Mouse (Mus musculus): Measurements from ENCODE around the gene Coro2a. TPM values are rescaled to one million over a fixed set of nuclear protein-coding genes. Genes with fewer than 3 reads are reported as not detected.
"Not testable (repeated sequence)": the region's sequence is repeated elsewhere in the genome, so short reads cannot be mapped to it uniquely, and the experiment has no call there.

The Coro2a gene
- polyA plus RNA-seq, 1 experiment from 2014 or later: 3.9 TPM

DNA sequence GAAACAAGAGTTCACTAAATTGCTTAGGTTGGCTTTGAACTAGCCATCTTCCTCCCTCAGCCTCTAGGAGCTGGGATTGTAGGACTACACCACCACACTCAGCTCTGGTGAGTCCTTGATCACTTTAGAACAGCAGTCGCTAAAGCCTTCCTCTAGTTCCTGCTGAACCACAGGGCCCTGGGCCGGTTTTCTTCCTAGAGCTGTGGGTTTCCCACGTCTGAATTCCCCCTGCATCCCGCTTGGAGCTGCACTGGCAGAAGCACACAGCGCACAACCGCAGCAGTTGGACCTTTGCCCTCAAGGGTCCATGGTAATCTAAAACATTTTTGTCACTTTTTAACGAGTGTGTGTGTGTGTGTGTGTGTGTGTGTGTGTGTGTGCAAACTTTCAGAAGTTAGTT is 702 bp upstream of the Coro2a start:
- Histone ChIP-seq H3K36me3 (ENCODE audit: control insufficient read depth, insufficient read depth) (no peaks in the 10 kb centered on the region), H3K9ac (ENCODE audit: low read depth, low read length) (no peak overlapping the region), H3K27me3 (ENCODE audit: control insufficient read depth, insufficient read depth, low read depth, low read length) (peaks cover 35% of the 10 kb centered on the region), H3K4me2 (ENCODE audit: low read depth, low read length) (no peak overlapping the region), H3K4me3 (ENCODE audit: low read depth, low read length) (no peak overlapping the region), H3K4me1 (ENCODE audit: control insufficient read depth, low read depth, low read length) (peaks cover 10% of the 10 kb centered on the region), H3K9me3 (replicated peaks; ENCODE audit: control insufficient read depth, low read length) (no peaks in the 10 kb centered on the region), H3K27ac (ENCODE audit: low read length) (no peak overlapping the region)
- ATAC-seq (ENCODE audit: low read depth): no peak
- WGBS (ENCODE audit: insufficient replicate concordance): 40% methylated on average over 7 of the region's 7 CpGs

DNA sequence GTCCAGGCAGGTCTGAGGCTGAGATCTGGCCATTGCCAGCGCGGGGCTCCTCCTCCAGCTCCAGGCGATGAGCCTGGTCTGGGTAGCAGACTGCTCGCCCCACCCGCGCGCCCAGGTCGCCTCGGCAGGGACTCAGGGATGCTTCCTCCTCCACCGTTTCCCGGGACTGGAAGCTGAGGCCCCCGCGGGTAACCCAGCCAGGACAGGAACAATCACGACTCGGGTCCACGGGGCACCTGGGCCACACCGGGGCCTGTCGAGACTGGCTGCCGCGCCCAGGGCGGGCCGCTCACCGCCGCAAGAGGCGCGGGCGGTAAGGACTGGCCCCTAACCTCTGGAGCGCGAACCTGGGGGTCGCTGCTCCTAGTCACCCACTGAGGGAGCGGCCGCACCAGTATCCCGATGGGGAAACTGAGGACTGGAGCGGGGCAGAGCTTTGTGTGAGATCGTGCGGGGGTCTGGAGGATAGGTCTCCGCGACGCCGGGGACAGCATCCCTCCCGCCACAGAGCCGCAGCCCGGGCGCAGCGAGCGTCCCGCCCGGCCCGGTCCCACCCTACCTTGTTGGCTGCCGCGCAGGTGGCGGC is 651 bp downstream of the Coro2a start:
- Histone ChIP-seq H3K4me2 (ENCODE audit: low read depth, low read length) (peak overlapping the region; percentile 83), H3K27me3 (ENCODE audit: control insufficient read depth, insufficient read depth, low read depth, low read length) (peaks cover 35% of the 10 kb centered on the region), H3K36me3 (ENCODE audit: control insufficient read depth, insufficient read depth) (no peaks in the 10 kb centered on the region), H3K4me3 (ENCODE audit: low read depth, low read length) (peak overlapping the region; percentile 63), H3K9ac (ENCODE audit: low read depth, low read length) (peak overlapping the region; percentile 58), H3K27ac (ENCODE audit: low read length) (no peak overlapping the region; the same call in 1 of the 2 replicates), H3K4me1 (ENCODE audit: control insufficient read depth, low read depth, low read length) (peaks cover 10% of the 10 kb centered on the region), H3K9me3 (replicated peaks; ENCODE audit: control insufficient read depth, low read length) (no peaks in the 10 kb centered on the region)
- ATAC-seq (ENCODE audit: low read depth): no peak
- WGBS (ENCODE audit: insufficient replicate concordance): under 1% methylated on average over 42 of the region's 52 CpGs

DNA sequence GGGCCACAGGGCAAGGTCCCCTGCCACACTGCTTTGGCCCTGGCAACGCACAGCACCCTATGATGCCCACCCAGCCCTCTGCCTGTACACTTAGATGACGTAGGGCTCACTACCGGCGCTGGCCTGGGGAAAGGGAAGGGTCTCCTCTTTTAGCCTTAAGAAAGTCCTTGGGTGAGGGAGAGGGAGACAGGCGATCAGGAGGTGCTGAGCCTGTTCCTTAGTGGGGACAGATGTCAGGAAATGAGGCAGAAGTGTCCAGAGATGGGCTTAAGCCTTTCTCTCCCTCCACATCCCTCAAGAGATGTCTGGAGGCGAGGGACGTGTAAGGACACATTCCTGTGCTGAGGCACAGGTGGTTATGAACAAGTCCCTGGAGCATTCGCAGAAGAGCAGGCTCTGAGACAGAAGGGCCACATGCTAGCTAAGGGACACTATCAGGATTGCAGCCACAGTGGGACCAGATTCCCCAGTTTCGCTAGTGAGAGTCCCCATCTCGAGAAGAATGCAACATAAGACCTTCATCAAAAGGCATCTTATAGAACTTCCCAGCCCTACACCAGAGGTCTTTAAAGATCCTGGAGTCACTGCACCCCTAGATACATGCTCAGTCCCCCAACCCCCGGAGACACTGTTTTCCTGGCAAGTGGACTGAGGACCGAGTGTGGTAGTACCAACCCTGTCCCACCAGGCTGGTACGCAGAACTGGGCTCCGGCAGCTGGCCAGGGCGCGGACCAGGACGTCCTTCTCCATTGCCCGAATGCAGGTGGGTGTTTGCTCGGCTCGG is 1.3 kb downstream of the Coro2a start:
- ATAC-seq (ENCODE audit: low read depth): no peak
- Histone ChIP-seq H3K36me3 (ENCODE audit: control insufficient read depth, insufficient read depth) (no peaks in the 10 kb centered on the region), H3K4me2 (ENCODE audit: low read depth, low read length) (peak overlapping the region; percentile 83), H3K4me3 (ENCODE audit: low read depth, low read length) (peak overlapping the region; percentile 63), H3K4me1 (ENCODE audit: control insufficient read depth, low read depth, low read length) (peaks cover 10% of the 10 kb centered on the region), H3K27ac (ENCODE audit: low read length) (no peak overlapping the region), H3K27me3 (ENCODE audit: control insufficient read depth, insufficient read depth, low read depth, low read length) (peaks cover 35% of the 10 kb centered on the region), H3K9me3 (replicated peaks; ENCODE audit: control insufficient read depth, low read length) (no peaks in the 10 kb centered on the region), H3K9ac (ENCODE audit: low read depth, low read length) (peak overlapping the region; percentile 58; the same call in 1 of the 2 replicates)
- 30% methylated on average over 20 of the region's 20 CpGs for WGBS (ENCODE audit: insufficient replicate concordance)

- H3K4me2 ChIP-seq (ENCODE audit: low read depth, low read length); ATAC-seq (ENCODE audit: low read depth); H3K27ac ChIP-seq (ENCODE audit: low read length); H3K9me3 ChIP-seq (replicated peaks; ENCODE audit: control insufficient read depth, low read length); H3K4me3 ChIP-seq (ENCODE audit: low read depth, low read length); H3K36me3 ChIP-seq (ENCODE audit: control insufficient read depth, insufficient read depth); H3K9ac ChIP-seq (ENCODE audit: low read depth, low read length): not testable (repeated sequence)
- peaks cover 35% of the 10 kb centered on the region for H3K27me3 ChIP-seq (ENCODE audit: control insufficient read depth, insufficient read depth, low read depth, low read length)
- peaks cover 10% of the 10 kb centered on the region for H3K4me1 ChIP-seq (ENCODE audit: control insufficient read depth, low read depth, low read length)
- 62% methylated on average over 11 of the region's 12 CpGs for WGBS (ENCODE audit: insufficient replicate concordance)
These were observed 2.4 kb downstream of the Coro2a start for GRCm38 (mm10) chr4:46599609-46600008.

DNA sequence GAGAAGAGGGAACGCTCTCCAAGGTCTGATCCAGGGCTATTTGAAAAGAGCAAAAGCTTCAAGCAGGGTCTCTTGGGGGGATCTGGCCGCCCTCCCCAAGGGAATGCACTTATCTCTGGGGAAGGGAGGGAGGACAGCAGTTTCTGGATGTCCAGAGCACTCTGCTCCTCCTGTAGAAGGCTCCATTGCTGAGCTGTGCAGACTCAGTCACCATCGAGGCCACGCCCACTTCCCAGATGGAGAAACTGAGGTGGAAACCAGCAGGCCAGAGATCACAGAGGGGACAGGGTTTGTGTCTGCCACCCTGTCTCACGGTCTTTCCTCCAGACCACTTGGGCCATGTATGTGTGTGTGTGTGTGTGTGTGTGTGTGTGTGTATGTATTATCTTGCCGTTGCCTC is 3.0 kb downstream of the Coro2a start:
- 42% methylated on average over 6 of the region's 6 CpGs for WGBS (ENCODE audit: insufficient replicate concordance)
- Histone ChIP-seq H3K36me3 (ENCODE audit: control insufficient read depth, insufficient read depth) (no peaks in the 10 kb centered on the region), H3K4me1 (ENCODE audit: control insufficient read depth, low read depth, low read length) (peaks cover 10% of the 10 kb centered on the region), H3K9me3 (replicated peaks; ENCODE audit: control insufficient read depth, low read length) (no peaks in the 10 kb centered on the region), H3K9ac (ENCODE audit: low read depth, low read length) (no peak overlapping the region), H3K27ac (ENCODE audit: low read length) (no peak overlapping the region), H3K27me3 (ENCODE audit: control insufficient read depth, insufficient read depth, low read depth, low read length) (peaks cover 35% of the 10 kb centered on the region), H3K4me3 (ENCODE audit: low read depth, low read length) (no peak overlapping the region), H3K4me2 (ENCODE audit: low read depth, low read length) (no peak overlapping the region)
- no peak for ATAC-seq (ENCODE audit: low read depth)

DNA sequence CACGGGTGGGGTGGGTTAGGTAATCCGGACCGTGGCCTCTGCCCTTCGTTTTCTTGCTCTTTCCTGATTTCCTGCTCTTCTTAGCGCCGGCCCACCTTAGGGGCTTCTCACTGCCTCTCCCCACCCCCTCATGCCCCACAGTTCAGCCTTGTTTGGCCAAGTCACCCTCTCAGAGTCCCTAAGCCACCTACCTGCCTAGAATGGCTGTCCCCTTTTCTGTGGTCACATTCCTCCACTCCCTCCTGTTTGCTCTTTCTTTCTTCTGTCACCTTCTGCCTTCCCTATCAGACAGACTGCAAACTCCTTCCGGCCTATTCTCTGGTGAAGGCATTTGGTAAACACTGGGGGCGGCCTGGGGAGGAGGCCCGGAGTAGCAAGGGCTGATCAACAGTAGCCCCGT is 3.9 kb downstream of the Coro2a start:
- Histone ChIP-seq H3K9me3 (replicated peaks; ENCODE audit: control insufficient read depth, low read length) (no peaks in the 10 kb centered on the region), H3K36me3 (ENCODE audit: control insufficient read depth, insufficient read depth) (no peaks in the 10 kb centered on the region), H3K4me1 (ENCODE audit: control insufficient read depth, low read depth, low read length) (peaks cover 10% of the 10 kb centered on the region), H3K27ac (ENCODE audit: low read length) (no peak overlapping the region), H3K4me2 (ENCODE audit: low read depth, low read length) (no peak overlapping the region), H3K9ac (ENCODE audit: low read depth, low read length) (no peak overlapping the region), H3K4me3 (ENCODE audit: low read depth, low read length) (no peak overlapping the region), H3K27me3 (ENCODE audit: control insufficient read depth, insufficient read depth, low read depth, low read length) (peaks cover 35% of the 10 kb centered on the region)
- 16% methylated on average over 10 of the region's 10 CpGs for WGBS (ENCODE audit: insufficient replicate concordance)
- no peak for ATAC-seq (ENCODE audit: low read depth)

- no peaks in the 10 kb centered on the region for H3K9me3 ChIP-seq (replicated peaks; ENCODE audit: control insufficient read depth, low read length)
- H3K9ac ChIP-seq (ENCODE audit: low read depth, low read length): no peak overlapping the region
- 27% methylated on average over 11 of the region's 11 CpGs for WGBS (ENCODE audit: insufficient replicate concordance)
- no peak overlapping the region for H3K27ac ChIP-seq (ENCODE audit: low read length)
- H3K4me1 ChIP-seq (ENCODE audit: control insufficient read depth, low read depth, low read length): peaks cover 10% of the 10 kb centered on the region
- no peak overlapping the region for H3K4me2 ChIP-seq (ENCODE audit: low read depth, low read length)
- no peak overlapping the region for H3K4me3 ChIP-seq (ENCODE audit: low read depth, low read length)
- ATAC-seq (ENCODE audit: low read depth): no peak
- no peaks in the 10 kb centered on the region for H3K36me3 ChIP-seq (ENCODE audit: control insufficient read depth, insufficient read depth)
- H3K27me3 ChIP-seq (ENCODE audit: control insufficient read depth, insufficient read depth, low read depth, low read length): peaks cover 29% of the 10 kb centered on the region
These were observed 4.6 kb downstream of the Coro2a start for GRCm38 (mm10) chr4:46597286-46597961.

DNA sequence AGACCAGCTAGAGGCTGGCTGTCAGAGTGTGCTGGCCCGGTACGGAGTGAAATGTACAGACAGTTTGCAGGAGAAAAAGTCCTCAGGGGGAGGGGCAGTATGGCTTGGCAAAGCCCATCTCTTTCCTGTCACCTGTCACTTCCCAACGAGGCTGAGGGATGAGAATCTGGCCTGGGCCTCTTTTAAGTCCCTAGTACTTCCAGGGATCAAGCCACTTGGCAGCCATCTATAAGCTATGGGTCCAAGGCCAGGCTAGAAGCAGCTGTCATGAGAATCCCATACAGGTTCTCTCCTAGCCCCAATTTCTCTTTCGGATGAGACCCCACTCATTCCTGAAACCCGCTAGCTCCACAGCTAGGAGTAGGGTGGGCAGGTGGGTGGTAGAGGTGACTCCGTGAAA is 5.6 kb downstream of the Coro2a start:
- no peak for ATAC-seq (ENCODE audit: low read depth)
- Histone ChIP-seq H3K27me3 (ENCODE audit: control insufficient read depth, insufficient read depth, low read depth, low read length) (peaks cover 19% of the 10 kb centered on the region), H3K36me3 (ENCODE audit: control insufficient read depth, insufficient read depth) (no peaks in the 10 kb centered on the region), H3K4me3 (ENCODE audit: low read depth, low read length) (no peak overlapping the region), H3K9me3 (replicated peaks; ENCODE audit: control insufficient read depth, low read length) (no peaks in the 10 kb centered on the region), H3K9ac (ENCODE audit: low read depth, low read length) (no peak overlapping the region), H3K4me1 (ENCODE audit: control insufficient read depth, low read depth, low read length) (peaks cover 6% of the 10 kb centered on the region), H3K27ac (ENCODE audit: low read length) (no peak overlapping the region), H3K4me2 (ENCODE audit: low read depth, low read length) (no peak overlapping the region)
- WGBS (ENCODE audit: insufficient replicate concordance): 56% methylated on average over 6 of the region's 6 CpGs

- H3K9ac ChIP-seq (ENCODE audit: low read depth, low read length): no peak overlapping the region
- 46% methylated on average over 5 of the region's 5 CpGs for WGBS (ENCODE audit: insufficient replicate concordance)
- H3K27ac ChIP-seq (ENCODE audit: low read length): no peak overlapping the region
- H3K4me3 ChIP-seq (ENCODE audit: low read depth, low read length): no peak overlapping the region
- H3K9me3 ChIP-seq (replicated peaks; ENCODE audit: control insufficient read depth, low read length): no peaks in the 10 kb centered on the region
- no peak overlapping the region for H3K4me2 ChIP-seq (ENCODE audit: low read depth, low read length)
- no peaks in the 10 kb centered on the region for H3K27me3 ChIP-seq (ENCODE audit: control insufficient read depth, insufficient read depth, low read depth, low read length)
- peaks cover 13% of the 10 kb centered on the region for H3K4me1 ChIP-seq (ENCODE audit: control insufficient read depth, low read depth, low read length)
- ATAC-seq (ENCODE audit: low read depth): no peak
- no peaks in the 10 kb centered on the region for H3K36me3 ChIP-seq (ENCODE audit: control insufficient read depth, insufficient read depth)
These were observed 7.9 kb downstream of the Coro2a start for GRCm38 (mm10) chr4:46594131-46594530.

All from liver, embryonic 16.5 days (tissue).